Mouse (Mus musculus) cerebellum, adult 9-11 months (tissue): ENCODE data around the gene Cd247.

ENCODE experiments used
- DNase-seq: peaks from one replicate; pipeline ENCODE4 v3.0.0; 2022

The Cd247 gene

DNA sequence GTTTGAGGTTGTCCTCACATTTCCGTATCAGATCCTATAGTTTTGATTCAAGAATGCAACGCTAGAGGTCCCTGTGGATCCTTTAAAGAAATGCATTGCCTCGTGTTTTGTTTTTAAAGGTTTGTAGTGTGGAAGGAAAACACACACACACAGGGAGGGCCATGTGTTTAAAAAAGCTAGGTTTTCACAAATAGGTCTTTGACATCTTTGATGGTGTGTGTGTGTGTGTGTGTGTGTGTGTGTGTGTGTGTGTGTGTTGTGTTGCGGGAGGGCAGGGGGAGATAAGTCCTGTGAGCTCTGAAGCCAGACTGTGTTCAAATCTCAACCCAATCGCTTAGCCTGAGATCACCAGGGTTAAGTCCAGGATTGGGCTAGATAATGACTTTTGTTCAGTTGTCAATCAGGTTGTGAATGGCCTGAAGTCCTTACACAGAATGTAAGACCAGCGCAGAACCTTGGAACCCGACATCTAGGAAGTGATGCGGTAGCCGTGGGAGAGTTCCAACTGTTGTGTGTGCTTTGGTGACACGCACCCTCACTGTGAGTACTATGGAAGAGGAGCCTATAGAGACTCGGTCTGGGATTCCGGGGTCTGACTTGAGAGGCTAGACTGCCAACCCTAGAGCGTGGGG is 8.4 kb upstream of the Cd247 start:
- no peak for DNase-seq

DNA sequence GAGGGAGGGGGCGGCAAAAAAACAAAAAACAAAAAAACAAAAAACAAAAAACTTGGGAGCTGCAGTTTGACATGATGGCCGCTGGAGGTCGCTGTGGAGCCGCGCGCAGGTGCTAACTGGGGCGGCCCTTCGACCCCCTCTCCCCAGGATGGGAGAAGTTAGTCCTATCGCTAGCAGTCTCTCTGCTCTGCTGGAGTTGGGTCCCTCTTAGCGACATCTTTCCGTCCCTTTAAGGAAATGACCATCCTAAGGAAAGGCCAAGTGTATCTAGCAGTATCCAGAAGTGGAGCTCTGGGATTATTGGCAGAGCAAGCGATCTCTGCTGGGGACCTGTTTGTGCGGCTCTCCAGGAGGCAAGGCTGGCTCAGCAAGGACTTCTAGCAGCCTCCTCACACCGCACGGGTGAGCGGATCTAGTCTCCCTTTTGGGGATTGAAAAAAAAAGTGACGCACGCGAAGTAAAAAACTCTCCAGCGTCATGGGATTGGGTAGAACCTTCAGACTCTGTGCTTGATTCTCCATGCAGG is 7.8 kb upstream of the Cd247 start:
- no peak for DNase-seq

DNA sequence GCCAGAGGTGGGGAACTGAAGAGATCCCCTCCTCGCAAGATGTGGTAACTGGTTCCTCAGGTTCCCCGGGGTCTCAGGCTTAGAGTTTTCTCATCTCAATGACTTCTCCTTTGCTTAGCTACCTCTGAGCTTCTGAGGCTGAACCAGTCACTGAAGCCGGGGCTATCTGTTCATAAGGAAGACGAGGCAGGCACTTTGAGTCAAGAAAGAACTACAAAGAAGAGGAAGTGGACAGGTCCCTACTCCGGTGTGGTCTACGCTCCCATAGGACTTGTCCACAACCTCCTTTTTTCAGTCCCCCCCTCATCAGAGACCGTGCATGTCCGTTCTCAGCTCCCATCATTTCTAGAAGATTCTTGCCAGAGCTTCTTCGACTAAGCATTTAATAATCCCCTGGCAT is 7.1 kb upstream of the Cd247 start:
- no peak for DNase-seq

DNA sequence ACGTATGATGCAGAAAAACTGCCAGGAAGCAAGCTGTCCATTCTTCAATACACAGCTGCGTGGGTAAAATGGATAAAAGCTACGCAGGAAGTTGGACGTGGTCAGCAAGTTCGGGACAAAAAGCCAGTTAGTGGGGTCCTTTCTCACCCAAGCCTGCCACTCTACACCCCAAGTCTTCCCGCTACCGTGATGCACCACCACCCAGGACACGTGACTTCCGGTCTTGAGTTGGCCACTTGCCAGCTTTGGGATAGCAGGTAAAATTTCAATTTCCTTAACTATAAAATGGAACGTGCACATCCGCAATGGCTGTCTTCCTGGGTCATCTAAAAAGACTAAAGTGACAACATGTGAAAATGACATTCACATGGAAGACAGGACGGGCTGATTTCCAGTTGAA is 6.6 kb upstream of the Cd247 start:
- no peak for DNase-seq

DNA sequence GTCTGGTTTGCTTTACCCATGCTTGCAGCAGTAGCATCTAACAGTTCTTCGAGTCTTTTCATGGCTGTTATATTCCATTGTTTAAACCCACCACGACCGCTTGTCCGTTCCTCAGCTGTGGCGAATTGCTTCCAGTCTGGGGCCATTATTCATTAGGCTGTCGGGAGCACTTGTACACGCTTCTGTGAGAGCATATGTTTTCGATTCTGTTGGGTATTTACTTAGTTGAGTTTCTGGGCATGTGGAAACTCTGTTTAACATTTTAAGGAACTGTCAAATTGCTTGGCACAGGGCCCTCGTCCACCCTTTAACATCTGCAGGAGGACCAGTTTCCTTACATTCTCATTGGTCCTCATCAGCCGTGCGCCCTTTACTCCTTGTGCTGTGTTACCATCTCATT is 2.2 kb upstream of the Cd247 start:
- no peak for DNase-seq

DNA sequence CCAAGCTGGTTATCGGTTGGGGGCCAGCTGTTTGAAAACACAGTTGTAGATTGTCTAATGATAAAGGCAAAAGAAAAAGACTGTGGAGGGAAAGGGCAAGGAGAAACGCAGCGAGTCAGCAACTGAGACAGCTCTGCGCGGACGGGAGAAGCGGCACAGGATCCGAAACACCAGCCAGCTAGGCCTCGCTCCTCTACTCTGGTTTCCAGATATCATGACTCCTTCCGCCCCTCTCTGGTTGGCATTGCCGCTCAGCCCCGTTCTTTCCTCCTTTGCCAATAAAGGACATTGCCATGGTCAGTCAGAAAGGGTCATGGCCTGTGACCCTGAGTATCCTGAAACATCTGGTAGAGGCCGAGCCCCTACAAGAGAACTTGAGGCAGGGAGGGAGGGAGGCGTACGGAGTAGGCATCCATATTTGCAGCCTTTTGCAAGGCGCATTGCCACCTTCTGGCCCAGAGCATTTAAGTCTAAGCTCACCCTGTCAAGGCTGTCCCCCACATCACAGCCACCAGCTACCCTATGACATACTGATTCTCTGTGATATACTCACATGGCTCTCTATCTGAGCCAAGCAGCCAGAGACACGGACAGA is 682 bp downstream of the Cd247 start:
- DNase-seq = no peak

DNA sequence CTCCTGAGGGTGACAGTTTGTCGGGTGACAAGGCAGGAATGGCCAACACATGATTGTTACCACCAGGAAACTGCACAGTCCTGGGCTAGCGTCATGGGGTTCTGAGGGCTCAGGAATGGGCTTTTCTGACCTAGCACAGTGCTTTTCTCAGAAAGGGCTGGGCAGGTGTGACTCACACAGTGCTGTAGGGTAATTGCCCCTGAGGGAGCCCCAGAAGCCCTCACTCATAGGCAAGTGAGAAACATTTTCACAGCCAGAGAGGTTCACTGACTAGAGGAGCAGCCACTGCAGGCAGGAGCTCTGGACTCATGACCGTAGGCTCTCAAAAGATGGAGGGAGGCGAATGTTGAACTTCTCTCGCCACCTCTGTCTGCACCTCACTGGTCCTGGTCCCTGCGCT is 1.5 kb downstream of the Cd247 start:
- DNase-seq = no peak

DNA sequence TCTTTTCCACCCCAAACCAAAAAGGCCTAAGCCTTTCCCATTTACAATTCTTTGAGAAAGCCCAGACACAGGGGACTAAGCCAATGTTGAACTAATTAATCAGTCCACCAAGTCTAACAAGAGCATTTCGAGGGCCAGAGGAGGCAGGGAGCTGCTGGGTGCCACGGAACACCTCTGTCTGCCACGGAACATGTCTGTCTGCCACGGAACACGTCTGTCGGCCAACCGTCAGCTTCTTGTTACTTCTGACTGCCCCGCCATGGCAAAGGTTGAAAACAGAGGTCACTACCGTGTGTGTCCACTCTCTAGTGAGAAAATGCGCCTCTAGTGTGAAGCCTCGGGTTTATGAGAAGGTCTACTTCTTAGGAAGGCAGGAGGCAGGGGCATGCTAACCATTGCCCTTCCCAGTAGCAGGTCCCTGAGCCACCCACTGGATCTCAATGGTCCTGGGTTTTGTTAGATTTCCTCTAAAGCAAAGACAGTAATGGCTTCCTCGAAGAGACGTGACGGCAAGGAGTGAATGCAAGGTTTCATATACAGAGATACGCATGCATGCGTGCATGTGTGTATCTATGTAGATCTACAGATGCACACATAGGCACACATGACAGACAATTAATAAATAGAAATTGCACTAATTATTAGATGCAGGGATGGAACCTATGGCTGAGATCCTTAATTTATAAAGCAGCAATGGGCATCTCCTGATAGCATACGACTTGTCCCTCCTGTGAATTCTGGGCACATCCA is 2.2 kb downstream of the Cd247 start:
- DNase-seq = no peak

DNA sequence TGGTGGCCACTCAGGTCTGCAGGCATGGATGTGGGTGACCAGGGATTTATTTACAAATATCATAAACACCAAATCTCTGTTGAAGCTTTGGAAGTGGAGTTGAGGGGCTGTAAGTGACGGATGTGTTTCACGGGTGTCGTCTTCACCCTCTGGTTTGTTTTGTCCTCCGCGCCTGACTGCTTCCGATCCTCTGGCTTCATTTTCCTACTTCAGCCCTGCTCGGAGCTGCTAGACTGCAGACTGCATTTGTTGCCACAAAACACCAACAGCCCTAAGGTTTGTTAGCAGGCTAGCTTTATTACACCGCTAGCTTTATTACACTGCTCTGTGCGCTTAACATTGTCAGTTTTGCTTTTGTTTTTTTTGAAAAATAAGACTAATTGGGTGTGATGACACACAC is 2.9 kb downstream of the Cd247 start:
- DNase-seq = no peak

DNA sequence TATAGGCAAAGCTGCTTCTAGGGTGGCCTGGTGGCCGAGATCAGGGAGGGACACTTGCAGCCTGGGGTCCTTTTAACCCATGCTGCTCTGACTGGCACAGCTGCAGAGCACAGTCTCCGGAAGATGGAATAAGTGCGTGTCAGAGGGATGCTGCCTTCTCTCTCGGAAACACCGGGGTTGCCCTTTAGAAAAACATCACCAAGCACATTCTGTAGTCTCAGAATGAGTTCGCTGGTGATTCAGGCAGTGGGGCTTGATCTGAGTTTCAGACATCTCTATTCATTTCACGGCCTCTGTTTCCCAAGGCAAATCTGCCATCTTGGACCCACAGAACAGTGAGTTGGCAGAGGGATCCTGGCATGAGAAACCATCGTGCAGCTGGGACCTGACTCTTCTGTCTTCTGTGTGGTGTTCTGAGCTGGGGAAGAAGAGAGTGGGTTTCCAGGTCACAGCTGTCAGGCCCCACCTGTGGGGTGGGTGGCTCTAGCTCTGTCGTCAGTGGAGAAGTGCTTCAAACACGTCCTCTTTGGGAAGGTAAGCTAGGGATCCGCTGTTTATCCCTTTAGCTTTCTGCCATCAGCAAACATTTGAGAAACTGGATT is 13.3 kb downstream of the Cd247 start:
- no peak for DNase-seq

DNA sequence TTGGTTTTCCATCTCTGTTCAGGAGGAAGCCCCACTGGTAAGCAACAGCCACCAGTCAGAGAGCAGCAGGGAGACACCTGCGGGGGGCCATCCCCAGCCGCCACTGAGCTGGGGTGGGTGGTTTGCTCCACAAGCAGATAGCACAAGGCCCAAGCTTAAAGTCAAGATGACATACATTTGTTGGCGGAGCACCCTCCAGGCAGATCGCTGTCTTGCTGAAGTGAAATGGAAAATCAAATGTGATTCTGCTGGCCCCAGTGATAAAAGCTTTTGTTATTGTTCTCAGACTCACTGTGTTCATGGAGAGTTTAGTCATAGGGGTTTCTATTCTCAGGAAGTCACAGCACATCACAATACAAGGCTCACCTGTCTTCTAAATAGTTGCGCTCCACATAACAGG is 14.6 kb downstream of the Cd247 start:
- DNase-seq = no peak

DNA sequence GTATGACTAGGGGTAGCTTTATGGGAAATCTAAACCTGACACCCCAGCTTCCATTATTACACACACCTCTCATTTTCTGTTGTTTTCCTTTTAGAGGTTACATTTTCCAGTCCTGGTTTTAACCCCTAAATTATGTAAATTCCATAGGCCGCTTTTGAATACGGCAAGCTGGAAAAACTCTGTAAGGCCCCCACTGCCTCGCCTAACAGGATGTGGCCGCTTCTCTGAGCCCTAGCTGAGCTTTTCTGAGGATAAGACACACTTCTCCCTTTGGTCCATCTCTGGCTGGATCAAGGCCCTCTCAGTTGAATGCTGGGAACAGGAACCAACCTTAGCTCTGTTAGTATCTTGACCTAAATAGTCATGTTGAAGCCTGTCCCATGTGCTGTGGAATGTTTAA is 15.7 kb downstream of the Cd247 start:
- no peak for DNase-seq

DNA sequence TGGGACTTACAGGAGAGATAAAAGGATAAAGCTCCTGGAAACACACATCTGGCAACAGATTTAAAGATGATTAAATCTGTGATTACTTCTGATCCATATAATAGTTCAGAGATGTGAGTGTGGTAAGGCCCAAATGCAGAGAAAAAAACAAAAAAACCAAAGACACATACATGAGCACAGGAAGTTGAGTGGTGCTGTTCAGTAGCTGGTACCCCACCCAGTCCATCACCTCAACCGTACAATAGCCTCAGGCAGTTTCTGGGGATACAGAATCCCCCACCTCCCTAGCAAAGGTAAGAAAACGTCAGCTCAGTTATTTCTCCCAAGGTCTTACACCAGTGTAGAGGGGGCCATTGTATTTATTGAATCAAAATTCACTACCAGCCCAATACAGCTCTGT is 22.2 kb downstream of the Cd247 start:
- no peak for DNase-seq

DNA sequence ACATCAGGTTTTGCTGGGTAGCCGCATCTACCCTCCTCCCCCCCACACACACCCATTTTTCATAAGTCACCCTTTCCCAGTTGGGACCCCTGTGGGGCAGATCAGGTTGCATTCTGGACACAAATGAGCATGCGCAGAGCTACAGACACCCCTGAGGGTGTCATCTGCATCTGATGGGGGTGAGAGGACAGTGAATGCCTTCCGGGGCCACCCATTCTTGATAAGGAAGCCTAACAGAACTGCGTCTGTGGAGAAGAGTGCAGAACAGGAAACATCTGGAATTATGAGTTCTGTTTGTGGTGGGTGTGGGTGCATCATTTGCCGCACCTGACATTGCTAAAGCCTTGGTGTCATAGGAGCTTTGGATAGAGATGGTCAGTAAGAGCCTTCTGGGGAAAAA is 22.7 kb downstream of the Cd247 start:
- no peak for DNase-seq

DNA sequence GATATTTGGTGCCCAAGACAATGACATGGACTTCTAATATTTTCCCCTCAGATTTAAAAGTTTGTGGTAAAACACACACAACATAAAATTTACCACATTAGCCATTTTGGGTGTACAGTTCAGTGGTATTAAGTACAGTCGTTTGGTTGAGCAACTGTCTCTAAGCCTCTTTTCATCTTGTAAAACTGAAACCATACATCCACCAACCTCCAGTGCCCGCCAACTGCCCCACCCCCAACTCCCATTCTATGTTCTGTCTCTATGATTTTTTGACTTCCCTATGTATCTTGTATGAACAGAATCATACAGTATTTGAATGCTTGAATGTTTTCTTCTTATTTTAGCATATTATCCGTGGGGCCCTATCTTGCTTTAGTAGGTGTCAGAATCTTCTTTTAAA is 24.3 kb downstream of the Cd247 start:
- DNase-seq = no peak

DNA sequence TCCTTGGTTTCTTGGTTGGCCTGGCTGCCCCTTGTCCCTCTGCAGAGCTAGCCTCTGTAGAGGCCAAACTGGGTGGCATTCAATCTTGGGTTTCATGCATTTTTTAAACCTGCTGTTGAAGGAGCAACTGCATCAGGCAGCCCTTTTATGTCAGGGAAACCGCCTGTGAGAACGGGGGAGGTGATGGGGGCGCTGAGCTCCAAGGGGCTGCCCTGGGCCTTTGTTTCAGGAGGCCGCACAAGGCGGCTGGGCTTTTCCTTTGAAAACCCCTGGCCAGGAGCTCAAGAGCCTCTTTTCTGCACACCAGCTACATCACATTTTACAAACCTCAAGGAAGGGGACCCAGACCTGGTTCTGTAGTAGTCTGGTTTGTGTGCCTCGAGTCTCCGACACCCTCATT is 25.6 kb downstream of the Cd247 start:
- no peak for DNase-seq

DNA sequence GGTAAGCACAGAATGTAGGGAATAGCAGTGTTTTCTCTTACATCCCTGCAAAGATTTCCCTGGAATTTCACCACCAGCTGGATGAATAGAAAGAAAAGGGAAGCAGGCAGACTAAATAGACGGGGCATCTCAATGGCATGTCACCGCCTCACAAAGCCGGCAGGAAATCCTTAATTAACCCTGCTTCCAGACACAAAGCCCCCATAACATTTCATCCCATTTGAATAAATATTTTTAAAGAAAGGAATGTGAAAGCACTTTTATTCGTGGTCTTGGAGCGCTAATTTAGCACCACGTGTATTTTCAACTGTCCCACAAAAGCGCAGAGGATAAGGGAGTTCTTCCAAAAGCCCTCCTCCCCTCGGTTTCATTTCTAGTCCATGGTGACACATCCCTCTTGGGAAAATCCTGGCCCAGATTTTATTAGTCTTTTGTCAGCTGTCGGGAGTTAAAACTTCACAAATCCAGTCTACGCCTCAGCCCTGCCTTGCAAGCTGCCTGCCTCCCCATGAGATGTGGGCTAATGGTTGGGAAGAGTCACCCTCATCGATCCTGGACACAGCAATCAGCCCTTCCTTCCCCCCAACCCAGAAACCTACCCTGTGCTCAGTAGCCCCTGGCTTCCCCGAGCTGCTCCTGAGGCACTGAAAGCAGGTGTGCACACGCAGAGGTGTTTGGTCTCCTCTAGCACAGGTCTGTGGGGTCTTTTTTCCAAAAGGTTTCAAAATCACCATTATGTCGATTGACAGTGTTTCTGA is 26.2 kb downstream of the Cd247 start:
- DNase-seq = no peak

DNA sequence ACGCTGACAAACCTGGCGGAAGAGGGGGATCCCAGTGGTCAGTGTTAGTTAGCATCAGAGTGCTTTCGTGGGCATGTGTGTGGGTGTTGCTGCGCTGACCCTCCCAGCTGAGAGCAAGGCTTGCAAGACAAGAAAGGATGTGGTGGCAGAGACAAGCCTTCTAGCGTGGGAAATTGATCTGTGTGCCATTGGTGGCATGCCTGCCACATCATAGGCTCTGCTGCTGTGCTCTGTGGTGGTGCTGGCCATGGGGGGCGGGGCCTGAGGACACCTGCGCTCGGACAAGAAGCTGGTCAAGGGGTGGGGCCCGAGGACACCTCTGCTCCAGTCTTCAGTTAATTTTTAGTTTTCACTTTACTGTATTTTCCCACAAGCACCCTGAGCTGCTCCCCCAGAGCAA is 27.9 kb downstream of the Cd247 start:
- DNase-seq = no peak

DNA sequence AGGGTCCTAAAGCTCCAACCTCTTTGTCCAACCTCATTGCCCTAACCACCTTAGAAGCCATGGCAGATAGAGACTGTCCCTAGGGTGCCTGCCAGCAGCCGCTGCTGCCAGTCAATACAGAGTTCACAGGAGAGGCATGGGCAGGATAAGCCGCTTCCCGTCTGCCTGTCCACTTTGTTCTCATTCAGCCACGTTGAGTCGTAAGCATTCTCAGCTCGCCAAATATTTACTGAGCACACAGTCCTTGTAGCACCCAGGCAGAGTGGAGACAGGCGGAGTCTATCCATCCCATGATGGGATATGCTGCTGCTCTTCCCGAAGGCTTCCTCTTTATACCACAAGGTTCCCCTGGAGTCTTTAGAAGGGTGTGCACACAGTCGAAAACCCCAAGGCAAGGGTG is 28.8 kb downstream of the Cd247 start:
- no peak for DNase-seq

DNA sequence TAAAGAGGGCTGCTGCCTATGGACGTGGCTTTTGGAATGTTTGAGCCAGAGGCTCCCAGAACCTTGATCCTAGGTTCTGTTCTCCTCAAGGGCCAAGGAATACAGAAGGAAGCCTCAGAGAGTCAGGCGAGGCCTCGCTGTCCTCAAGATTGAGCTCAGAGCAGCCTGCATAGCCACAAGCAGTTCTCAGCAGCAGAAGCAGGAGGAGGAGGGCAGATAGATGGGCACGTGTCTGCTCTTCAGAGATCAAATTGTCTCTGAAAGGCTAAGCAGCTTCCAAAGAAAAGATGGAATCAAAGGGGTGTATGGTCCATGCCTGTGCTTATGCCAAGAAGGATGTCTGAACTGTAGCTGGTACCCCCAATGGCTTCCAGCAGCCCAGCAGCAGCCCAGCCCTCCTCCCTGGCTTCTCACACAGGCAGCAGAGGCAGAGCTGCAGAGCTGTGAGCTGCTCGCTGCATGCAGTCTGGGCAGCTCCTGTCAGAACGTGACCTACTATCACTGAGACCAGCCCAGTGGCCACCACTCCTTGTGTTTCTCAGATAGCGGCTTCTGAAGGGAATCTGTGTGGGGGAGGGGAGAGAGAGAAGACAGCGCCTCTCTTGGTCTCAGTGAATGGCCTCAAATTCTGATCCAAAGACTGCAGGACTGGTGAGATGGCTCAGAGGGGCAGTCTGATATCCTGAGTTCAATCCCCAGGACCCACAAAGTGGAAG is 29.8 kb downstream of the Cd247 start:
- DNase-seq = no peak

DNA sequence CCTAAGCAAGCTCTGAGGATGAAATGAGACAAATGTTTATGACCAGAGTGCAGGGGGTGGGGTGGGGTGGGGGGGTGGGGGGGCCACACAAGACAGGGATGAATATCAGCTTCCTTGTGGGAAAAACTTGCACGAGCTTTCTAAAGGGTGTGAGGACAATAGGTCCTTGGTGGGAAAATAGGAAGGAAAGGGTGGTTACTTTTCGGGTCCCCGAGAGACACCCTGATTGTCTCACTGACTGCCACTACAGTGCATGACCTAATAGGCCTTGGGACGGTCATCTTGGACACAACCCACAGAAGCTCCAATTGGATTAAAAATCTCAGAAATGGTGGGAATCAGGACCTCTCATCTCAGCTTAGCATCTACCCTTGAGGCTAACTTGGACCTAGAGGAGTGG is 30.7 kb downstream of the Cd247 start:
- no peak for DNase-seq

DNA sequence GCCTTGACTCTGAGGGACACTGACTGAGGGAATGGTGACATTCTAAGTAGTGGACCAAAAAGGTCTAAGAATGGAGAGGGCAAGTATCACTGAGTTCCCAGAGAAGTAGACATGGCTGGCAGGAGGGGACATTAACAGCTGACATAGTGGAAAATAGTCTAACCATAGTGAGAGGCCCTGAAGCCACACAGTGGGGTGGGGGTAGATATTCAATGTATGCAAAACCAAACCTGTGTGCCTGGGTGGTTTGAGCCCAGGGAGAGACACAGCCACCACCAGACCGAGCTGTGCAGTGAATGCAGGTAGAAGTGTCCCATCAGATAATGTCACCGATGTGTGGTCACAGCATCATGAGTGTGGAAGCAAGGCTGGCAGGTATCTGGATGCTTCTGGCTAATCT is 33.5 kb downstream of the Cd247 start:
- DNase-seq = no peak

DNA sequence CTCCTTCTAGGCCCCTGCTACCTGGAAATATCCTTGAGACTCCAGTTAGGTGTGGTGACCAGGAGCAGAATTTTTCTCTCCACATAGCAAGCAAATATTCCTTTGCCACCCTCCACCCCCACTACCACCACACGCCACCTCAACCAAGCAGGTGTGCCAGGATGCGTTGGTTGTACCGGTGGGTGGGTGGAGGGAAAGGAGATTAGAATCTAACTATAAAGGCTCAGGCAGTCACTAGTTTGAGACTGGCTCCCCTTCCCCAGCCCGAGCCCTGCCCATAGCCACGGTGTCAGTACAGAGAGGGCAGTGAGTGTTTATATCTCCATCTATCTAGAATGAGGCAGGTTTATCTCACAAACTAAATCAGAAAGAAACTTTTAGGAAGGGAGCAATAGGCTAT is 39.7 kb downstream of the Cd247 start:
- DNase-seq = no peak
